Mouse (Mus musculus): Measurements from ENCODE around the gene Bend5.

DNA sequence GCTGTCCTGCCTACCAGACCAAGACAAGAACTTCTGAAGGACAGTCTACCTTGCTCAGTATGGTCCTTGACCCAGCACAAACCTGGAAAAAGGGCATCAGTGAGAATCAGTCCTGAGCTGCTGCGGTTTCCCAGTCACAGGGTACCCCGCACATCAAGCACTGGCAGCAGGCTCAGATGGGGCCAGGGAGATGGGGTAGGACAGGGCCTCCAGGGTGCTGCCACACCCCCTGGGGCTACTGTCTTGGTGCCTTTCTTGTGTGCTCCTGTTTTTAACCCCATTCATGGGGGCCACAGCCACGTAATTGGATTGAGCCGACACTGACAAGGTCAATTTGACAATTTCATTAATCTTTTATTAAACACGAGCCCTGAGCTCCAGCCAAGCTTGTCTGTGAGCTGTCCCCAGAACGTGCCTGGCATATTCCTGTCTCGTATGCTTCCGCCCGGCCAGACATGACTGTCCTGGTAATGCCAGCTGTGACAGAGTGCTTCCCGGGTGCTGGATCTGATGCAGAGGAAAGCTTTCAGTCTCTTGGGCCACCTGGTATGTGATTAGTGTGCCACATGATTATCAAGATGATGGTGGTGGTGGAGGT, 60.7 kb downstream of the Bend5 start:
- TF ChIP-seq CTCF (IDR thresholded peaks at IDR 0.05; ENCODE audit: control insufficient read depth, insufficient read depth, low read length) = no peak
- no peak for TF ChIP-seq POLR2A (IDR thresholded peaks at IDR 0.05; ENCODE audit: borderline replicate concordance, control insufficient read depth, low read depth, low read length)

Data from bone marrow, adult 2 months (tissue).